Mouse (Mus musculus) c-Kit-positive CD71-positive TER-119-negative erythroid progenitor cells, embryonic 14.5 days (primary cell): ENCODE measurements at regions not wholly inside any gene's neighbourhood (a gene's known extent, or its start where the extent isn't known, plus 50 kb on each side); places are given as distances from the start of the nearest gene placed in this dataset.

Experiments used
- DNase-seq: peaks from one replicate; pipeline ENCODE4 v3.0.0-alpha.2; 2013; ENCODE audit warnings: low read depth

GRCm38 (mm10) chr3:144137483-144137882 is 67.5 kb downstream of the Lmo4 start:
- no peak for DNase-seq

- DNase-seq: no peak
Observed at GRCm38 (mm10) chr3:144136432-144136831, 68.6 kb downstream of the Lmo4 start.

- DNase-seq: no peak
Observed at GRCm38 (mm10) chr3:144135646-144136045, 69.4 kb downstream of the Lmo4 start.

- DNase-seq: no peak
Observed at GRCm38 (mm10) chr3:144128042-144128441, 77.0 kb downstream of the Lmo4 start.

GRCm38 (mm10) chr3:144124353-144124752 is 80.7 kb downstream of the Lmo4 start:
- no peak for DNase-seq

GRCm38 (mm10) chr3:144123361-144124072 is 81.5 kb downstream of the Lmo4 start:
- DNase-seq: no peak

GRCm38 (mm10) chr3:144119076-144119475 is 85.9 kb downstream of the Lmo4 start:
- no peak for DNase-seq

- no peak for DNase-seq
Observed at GRCm38 (mm10) chr3:144113672-144114645, 91.1 kb downstream of the Lmo4 start.

GRCm38 (mm10) chr3:144110331-144111080 is 94.5 kb downstream of the Lmo4 start:
- DNase-seq: no peak

GRCm38 (mm10) chr3:144109769-144110168 is 95.3 kb downstream of the Lmo4 start:
- DNase-seq: no peak

- no peak for DNase-seq
Observed at GRCm38 (mm10) chr3:144108310-144108709, 96.7 kb downstream of the Lmo4 start.

GRCm38 (mm10) chr3:144107664-144108063 is 97.4 kb downstream of the Lmo4 start:
- no peak for DNase-seq

- no peak for DNase-seq
Observed at GRCm38 (mm10) chr3:144104366-144104765, 100.7 kb downstream of the Lmo4 start.

GRCm38 (mm10) chr3:144099444-144099843 is 105.6 kb downstream of the Lmo4 start:
- DNase-seq: no peak

GRCm38 (mm10) chr3:144098762-144099161 is 106.3 kb downstream of the Lmo4 start:
- no peak for DNase-seq

GRCm38 (mm10) chr3:144091231-144091630 is 113.8 kb downstream of the Lmo4 start:
- DNase-seq: no peak

- DNase-seq: no peak
Observed at GRCm38 (mm10) chr3:144089790-144090256, 115.2 kb downstream of the Lmo4 start.

- DNase-seq: no peak
Observed at GRCm38 (mm10) chr3:144088261-144088884, 116.6 kb downstream of the Lmo4 start.

- no peak for DNase-seq
Observed at GRCm38 (mm10) chr3:144087771-144088170, 117.2 kb downstream of the Lmo4 start.

GRCm38 (mm10) chr3:144086176-144086575 is 118.8 kb downstream of the Lmo4 start:
- no peak for DNase-seq

- no peak for DNase-seq
Observed at GRCm38 (mm10) chr3:144079960-144080359, 125.1 kb downstream of the Lmo4 start.
